Mouse (Mus musculus): ENCODE measurements around the gene Wdr26. TPM values are rescaled to one million over a fixed set of nuclear protein-coding genes. Genes with fewer than 3 reads are reported as not detected.

Gene Wdr26
- polyA plus RNA-seq, 1 experiment from 2014 or later = 41.6 TPM

GRCm38 (mm10) chr1:181232307-181233027, 20.7 kb upstream of the Wdr26 start:
- H3K27me3 ChIP-seq = no peaks in the 10 kb centered on the region; the same call in 1 of the 2 replicates
- no peak overlapping the region for H3K27ac ChIP-seq (replicated peaks)
- H3K9ac ChIP-seq (replicated peaks) = no peak overlapping the region
- no peak for ATAC-seq (ENCODE audit: low FRiP score, low read depth)
- H3K4me3 ChIP-seq = no peak overlapping the region
- peaks cover 7% of the 10 kb centered on the region; the same call in 1 of the 2 replicates for H3K4me1 ChIP-seq
- WGBS = 20% methylated on average over 8 of the region's 8 CpGs
- no peaks in the 10 kb centered on the region for H3K9me3 ChIP-seq
- H3K4me2 ChIP-seq (replicated peaks) = no peak overlapping the region
- H3K36me3 ChIP-seq = no peaks in the 10 kb centered on the region

DNA sequence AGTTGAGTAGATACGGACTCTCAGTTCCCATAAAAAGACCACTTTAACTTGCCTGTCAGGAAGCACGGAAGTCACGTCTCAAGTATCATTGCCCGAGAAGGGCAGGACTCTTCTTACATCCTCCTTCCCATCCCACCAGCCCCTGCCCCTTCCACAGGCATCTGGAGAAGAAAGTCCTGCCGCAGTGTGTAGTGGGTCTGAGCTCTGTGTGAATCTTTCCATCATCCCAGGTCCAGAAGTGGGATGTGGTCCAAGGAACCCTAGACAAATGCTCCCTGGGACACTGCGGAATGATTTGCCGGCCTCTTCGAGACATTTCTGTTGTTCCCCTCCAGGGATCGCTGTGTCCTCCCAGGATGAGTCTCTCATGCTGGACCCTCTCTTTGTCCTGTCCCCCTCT, 20.0 kb upstream of the Wdr26 start:
- Histone ChIP-seq H3K4me1 (peaks cover 7% of the 10 kb centered on the region; the same call in 1 of the 2 replicates), H3K9ac (replicated peaks) (no peak overlapping the region), H3K36me3 (no peaks in the 10 kb centered on the region), H3K4me2 (replicated peaks) (no peak overlapping the region), H3K4me3 (no peak overlapping the region), H3K9me3 (no peaks in the 10 kb centered on the region), H3K27me3 (no peaks in the 10 kb centered on the region; the same call in 1 of the 2 replicates), H3K27ac (replicated peaks) (no peak overlapping the region)
- 84% methylated on average over 9 of the region's 9 CpGs for WGBS
- ATAC-seq (ENCODE audit: low FRiP score, low read depth) = no peak

DNA sequence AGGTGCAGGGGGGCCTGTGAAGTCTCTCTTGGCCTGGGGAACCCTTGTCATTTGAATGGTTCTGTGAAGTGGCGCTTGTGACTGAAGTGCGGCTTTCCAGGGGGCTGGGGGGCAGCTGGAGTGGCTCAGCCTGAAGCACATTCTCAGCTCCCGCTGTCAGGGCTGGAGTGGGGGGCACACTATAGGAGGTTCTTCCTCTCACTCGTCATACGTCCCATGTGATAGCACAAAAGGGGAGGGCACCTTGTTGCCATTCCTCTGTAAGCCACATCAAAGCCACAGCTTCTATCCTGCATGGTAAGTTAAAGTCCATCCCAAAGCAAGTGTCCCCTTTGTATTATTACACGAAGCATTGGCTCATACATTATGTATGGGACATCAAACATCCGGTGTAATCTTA, 19.5 kb upstream of the Wdr26 start:
- 0 out of 2 replicates have a peak overlapping the region, but pooled peaks have one; percentile 2 for H3K27ac ChIP-seq (replicated peaks)
- no peaks in the 10 kb centered on the region for H3K36me3 ChIP-seq
- 49% methylated on average over 7 of the region's 7 CpGs for WGBS
- no peak overlapping the region for H3K9ac ChIP-seq (replicated peaks)
- H3K27me3 ChIP-seq = no peaks in the 10 kb centered on the region; the same call in 1 of the 2 replicates
- no peak overlapping the region for H3K4me3 ChIP-seq
- no peaks in the 10 kb centered on the region for H3K9me3 ChIP-seq
- 0 out of 2 replicates have a peak, but pooled peaks have one; percentile 47 for ATAC-seq (ENCODE audit: low FRiP score, low read depth)
- H3K4me2 ChIP-seq (replicated peaks) = no peak overlapping the region
- H3K4me1 ChIP-seq = peaks cover 7% of the 10 kb centered on the region; the same call in 1 of the 2 replicates

- Histone ChIP-seq H3K9ac (replicated peaks) (no peak overlapping the region), H3K9me3 (no peaks in the 10 kb centered on the region), H3K27me3 (no peaks in the 10 kb centered on the region; the same call in 1 of the 2 replicates), H3K4me2 (replicated peaks) (no peak overlapping the region), H3K36me3 (no peaks in the 10 kb centered on the region), H3K27ac (replicated peaks) (0 out of 2 replicates have a peak overlapping the region, but pooled peaks have one; percentile 2), H3K4me1 (peaks cover 7% of the 10 kb centered on the region; the same call in 1 of the 2 replicates), H3K4me3 (no peak overlapping the region)
- ATAC-seq (ENCODE audit: low FRiP score, low read depth) = no peak
- 46% methylated on average over 10 of the region's 10 CpGs for WGBS
Measured at GRCm38 (mm10) chr1:181230731-181231148, 18.9 kb upstream of the Wdr26 start.

- 92% methylated on average over 5 of the region's 5 CpGs for WGBS
- Histone ChIP-seq H3K36me3 (no peaks in the 10 kb centered on the region), H3K4me2 (replicated peaks) (no peak overlapping the region), H3K27ac (replicated peaks) (no peak overlapping the region), H3K9ac (replicated peaks) (no peak overlapping the region), H3K4me3 (no peak overlapping the region), H3K27me3 (no peaks in the 10 kb centered on the region; the same call in 1 of the 2 replicates), H3K4me1 (peaks cover 7% of the 10 kb centered on the region; the same call in 1 of the 2 replicates), H3K9me3 (no peaks in the 10 kb centered on the region)
- no peak for ATAC-seq (ENCODE audit: low FRiP score, low read depth)
Measured at GRCm38 (mm10) chr1:181229046-181229445, 17.2 kb upstream of the Wdr26 start.

DNA sequence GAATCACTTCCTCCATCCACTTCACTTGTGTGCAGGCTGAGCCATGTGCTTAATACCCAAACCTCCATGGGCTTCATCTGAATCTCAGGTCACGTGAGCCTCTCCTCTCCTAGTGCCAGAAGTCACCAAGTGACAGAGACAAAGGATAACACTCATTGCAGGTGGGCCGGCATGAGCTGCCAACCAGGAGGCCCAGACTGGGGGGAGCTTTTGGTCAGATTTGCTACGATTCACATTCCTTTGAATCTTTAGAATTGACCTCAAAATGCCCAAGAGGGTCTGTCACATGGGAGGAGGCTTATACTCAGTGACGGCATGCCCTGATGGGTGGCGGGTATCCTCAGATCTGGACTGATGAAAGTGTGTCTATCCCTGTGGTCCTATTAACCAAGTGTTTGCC, 16.8 kb upstream of the Wdr26 start:
- Histone ChIP-seq H3K4me2 (replicated peaks) (no peak overlapping the region), H3K36me3 (no peaks in the 10 kb centered on the region), H3K27me3 (no peaks in the 10 kb centered on the region; the same call in 1 of the 2 replicates), H3K9me3 (no peaks in the 10 kb centered on the region), H3K27ac (replicated peaks) (no peak overlapping the region), H3K9ac (replicated peaks) (no peak overlapping the region), H3K4me1 (peaks cover 7% of the 10 kb centered on the region; the same call in 1 of the 2 replicates), H3K4me3 (no peak overlapping the region)
- no peak for ATAC-seq (ENCODE audit: low FRiP score, low read depth)
- whole genome bisulfite sequencing = 66% methylated on average over 5 of the region's 5 CpGs

DNA sequence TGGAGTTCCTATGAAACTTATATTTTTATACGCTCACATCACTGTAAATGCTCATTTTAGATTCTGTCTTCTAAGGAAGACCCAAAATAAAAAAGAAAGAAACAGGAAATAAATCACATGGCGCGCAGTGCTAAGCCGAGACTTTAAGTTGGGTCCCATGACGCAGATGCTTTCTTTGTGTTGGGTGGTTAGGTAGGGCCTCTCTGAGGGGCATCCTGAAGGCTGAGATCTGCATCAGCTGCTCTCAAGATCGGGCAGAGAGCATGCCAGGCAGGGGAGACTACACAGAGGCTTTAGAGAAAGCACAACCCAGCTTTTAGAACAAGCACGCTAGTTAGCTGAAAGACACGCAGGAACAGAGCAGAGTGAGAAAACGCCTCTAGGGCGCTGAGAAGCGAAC, 16.0 kb upstream of the Wdr26 start:
- H3K4me2 ChIP-seq (replicated peaks) = no peak overlapping the region
- no peaks in the 10 kb centered on the region for H3K9me3 ChIP-seq
- H3K4me3 ChIP-seq = no peak overlapping the region
- ATAC-seq (ENCODE audit: low FRiP score, low read depth) = no peak
- H3K4me1 ChIP-seq = peaks cover 7% of the 10 kb centered on the region; the same call in 1 of the 2 replicates
- no peak overlapping the region for H3K27ac ChIP-seq (replicated peaks)
- WGBS = 88% methylated on average over 11 of the region's 11 CpGs
- no peaks in the 10 kb centered on the region for H3K36me3 ChIP-seq
- H3K27me3 ChIP-seq = no peaks in the 10 kb centered on the region; the same call in 1 of the 2 replicates
- no peak overlapping the region for H3K9ac ChIP-seq (replicated peaks)

GRCm38 (mm10) chr1:181226850-181227249, 15.0 kb upstream of the Wdr26 start:
- Histone ChIP-seq H3K36me3 (no peaks in the 10 kb centered on the region), H3K4me1 (peaks cover 7% of the 10 kb centered on the region; the same call in 1 of the 2 replicates), H3K27ac (replicated peaks) (no peak overlapping the region), H3K9ac (replicated peaks) (no peak overlapping the region), H3K9me3 (no peaks in the 10 kb centered on the region), H3K27me3 (no peaks in the 10 kb centered on the region), H3K4me2 (replicated peaks) (no peak overlapping the region), H3K4me3 (no peak overlapping the region)
- ATAC-seq (ENCODE audit: low FRiP score, low read depth) = no peak
- 83% methylated on average over 11 of the region's 11 CpGs for WGBS

DNA sequence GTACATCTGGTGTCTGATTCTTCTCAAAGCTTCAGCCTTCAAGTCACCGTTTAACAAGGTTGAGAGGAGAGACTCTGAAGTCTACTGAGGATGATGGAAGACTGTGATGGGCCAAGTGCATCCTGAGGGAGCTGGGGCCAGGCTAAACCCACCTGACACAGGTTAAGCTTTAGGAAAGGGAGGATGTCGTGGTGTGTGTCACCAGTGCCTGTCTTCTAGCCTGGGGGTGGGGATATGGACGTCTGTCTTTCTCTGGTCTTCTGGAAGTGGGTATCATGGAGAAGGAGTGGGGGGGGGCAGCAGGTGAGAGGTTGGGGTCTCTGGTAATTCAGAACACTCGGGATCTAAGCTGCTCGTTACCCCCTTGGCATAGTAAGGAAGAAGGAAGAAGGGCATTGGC, 13.5 kb upstream of the Wdr26 start:
- no peaks in the 10 kb centered on the region for H3K36me3 ChIP-seq
- H3K4me2 ChIP-seq (replicated peaks) = no peak overlapping the region
- no peaks in the 10 kb centered on the region for H3K9me3 ChIP-seq
- no peak overlapping the region for H3K9ac ChIP-seq (replicated peaks)
- 84% methylated on average over 5 of the region's 5 CpGs for WGBS
- H3K4me1 ChIP-seq = no peaks in the 10 kb centered on the region
- H3K27me3 ChIP-seq = no peaks in the 10 kb centered on the region
- no peak overlapping the region for H3K27ac ChIP-seq (replicated peaks)
- no peak for ATAC-seq (ENCODE audit: low FRiP score, low read depth)
- H3K4me3 ChIP-seq = no peak overlapping the region

- WGBS = 65% methylated on average over 1 of the region's 1 CpGs
- no peaks in the 10 kb centered on the region for H3K36me3 ChIP-seq
- H3K4me1 ChIP-seq = no peaks in the 10 kb centered on the region
- H3K27ac ChIP-seq (replicated peaks) = no peak overlapping the region
- H3K4me2 ChIP-seq (replicated peaks) = no peak overlapping the region
- H3K27me3 ChIP-seq = no peaks in the 10 kb centered on the region
- no peak overlapping the region for H3K9ac ChIP-seq (replicated peaks)
- no peak overlapping the region for H3K4me3 ChIP-seq
- H3K9me3 ChIP-seq = no peaks in the 10 kb centered on the region
- no peak for ATAC-seq (ENCODE audit: low FRiP score, low read depth)
Measured at GRCm38 (mm10) chr1:181222041-181222440, 10.2 kb upstream of the Wdr26 start.

- Histone ChIP-seq H3K27ac (replicated peaks) (no peak overlapping the region), H3K27me3 (no peaks in the 10 kb centered on the region), H3K4me2 (replicated peaks) (no peak overlapping the region), H3K36me3 (no peaks in the 10 kb centered on the region), H3K9ac (replicated peaks) (no peak overlapping the region), H3K4me1 (peaks cover 9% of the 10 kb centered on the region), H3K9me3 (no peaks in the 10 kb centered on the region), H3K4me3 (no peak overlapping the region)
- 52% methylated on average over 4 of the region's 4 CpGs for WGBS
- ATAC-seq (ENCODE audit: low FRiP score, low read depth) = no peak
Measured at GRCm38 (mm10) chr1:181216315-181216714, 4.5 kb upstream of the Wdr26 start.

GRCm38 (mm10) chr1:181214296-181215035, 2.7 kb upstream of the Wdr26 start:
- 88% methylated on average over 8 of the region's 8 CpGs for WGBS
- Histone ChIP-seq H3K9me3 (no peaks in the 10 kb centered on the region), H3K4me1 (peaks cover 19% of the 10 kb centered on the region), H3K36me3 (no peaks in the 10 kb centered on the region), H3K9ac (replicated peaks) (no peak overlapping the region), H3K27ac (replicated peaks) (no peak overlapping the region), H3K4me3 (no peak overlapping the region), H3K27me3 (no peaks in the 10 kb centered on the region), H3K4me2 (replicated peaks) (no peak overlapping the region)
- no peak for ATAC-seq (ENCODE audit: low FRiP score, low read depth)
